Mouse (Mus musculus): ENCODE measurements around the gene Mosmo.

The Mosmo gene

GRCm38 (mm10) chr7:120771389-120771788 is 94.0 kb downstream of the Mosmo start:
- no peak for DNase-seq (ENCODE audit: low spot score)

- no peak for DNase-seq (ENCODE audit: low spot score)
Observed at GRCm38 (mm10) chr7:120778012-120778411, 100.6 kb downstream of the Mosmo start.

All from T-cell, adult 2 months (primary cell).